Mouse (Mus musculus) embryonic facial prominence, embryonic 10.5 days (tissue): ENCODE measurements around the gene Msl2. TPM values are rescaled to one million over a fixed set of nuclear protein-coding genes. Genes with fewer than 3 reads are reported as not detected.

Source experiments
- DNase-seq: peaks from one replicate; pipeline ENCODE4 v3.0.0-alpha.2; 2017; ENCODE audit warnings: low spot score
- H3K27ac ChIP-seq: fragments of 300-500 bp; sonication (generic); replicated peaks from 2 replicates; pipeline ENCODE4 v1.5.1; 2016; ENCODE audit warnings: mild to moderate bottlenecking
- H3K27me3 ChIP-seq: fragments of 300-500 bp; sonication (generic); replicated peaks from 2 replicates; pipeline ENCODE4 v1.6.1; 2016; ENCODE audit warnings: low read depth, mild to moderate bottlenecking; ENCODE audit not compliant: poor library complexity, severe bottlenecking
- H3K36me3 ChIP-seq: fragments of 300-500 bp; sonication (generic); replicated peaks from 2 replicates; pipeline ENCODE4 v1.6.1; 2016; ENCODE audit warnings: mild to moderate bottlenecking, moderate library complexity
- H3K4me1 ChIP-seq: fragments of 300-500 bp; sonication (generic); 2 replicates; pipeline ENCODE4 v1.6.1; 2016
- H3K4me3 ChIP-seq: fragments of 300-500 bp; sonication (generic); 2 replicates; pipeline ENCODE4 v1.5.1; 2016; ENCODE audit warnings: mild to moderate bottlenecking, moderate library complexity
- H3K9me3 ChIP-seq: fragments of 300-500 bp; sonication (generic); 2 replicates; pipeline ENCODE4 v1.6.1; 2016; ENCODE audit warnings: mild to moderate bottlenecking
- WGBS: fragments of 180-500 bp; shearing (Covaris S2); methylation state at CpG from one replicate; pipeline ENCODE4 v1.1.7; 2016; 5-methylcytosine and 5-hydroxymethylcytosine counted together
- polyA plus RNA-seq: library from polyadenylated mRNA; unstranded; fragments of >200 nt; fragmentation: Nextera tagmentation; extraction: Ambion mirVana; gene quantifications from 2 replicates; pipeline ENCODE4 v1.2.1, GENCODE M21; 2016

Gene Msl2
- polyA plus RNA-seq, 1 experiment from 2014 or later: 5.0 TPM

DNA sequence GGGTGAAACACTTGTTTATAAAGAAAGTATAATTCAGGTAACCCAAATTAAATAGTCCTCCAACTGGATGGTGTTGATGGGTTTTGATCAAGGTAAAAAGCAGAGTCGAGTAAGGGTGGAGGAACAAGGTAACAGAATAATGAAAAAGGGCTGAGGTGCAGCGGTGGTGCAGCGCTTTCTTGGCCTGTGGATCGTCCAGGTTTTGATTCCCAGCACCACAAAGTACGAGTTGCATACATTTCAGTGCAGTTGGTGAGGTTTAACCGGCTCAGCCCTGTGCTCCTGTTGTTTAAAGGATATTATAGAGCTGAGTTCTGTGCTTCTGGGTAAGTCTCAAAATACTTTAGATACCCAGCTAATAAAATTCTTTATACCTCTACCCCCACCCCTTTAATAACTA is 31.8 kb downstream of the Msl2 start:
- Histone ChIP-seq H3K27ac (no peak overlapping the region), H3K9me3 (no peaks in the 10 kb centered on the region), H3K4me1 (no peaks in the 10 kb centered on the region), H3K27me3 (no peaks in the 10 kb centered on the region), H3K36me3 (peaks cover 42% of the 10 kb centered on the region), H3K4me3 (no peak overlapping the region)
- DNase-seq: no peak
- WGBS: 94% methylated on average over 6 of the region's 6 CpGs

- Histone ChIP-seq H3K4me1 (no peaks in the 10 kb centered on the region), H3K27ac (no peak overlapping the region), H3K36me3 (peaks cover 31% of the 10 kb centered on the region), H3K9me3 (no peaks in the 10 kb centered on the region), H3K4me3 (no peak overlapping the region), H3K27me3 (no peaks in the 10 kb centered on the region)
- 79% methylated on average over 3 of the region's 3 CpGs for WGBS
- DNase-seq: no peak
Observed at GRCm38 (mm10) chr9:101107386-101107785, 33.5 kb downstream of the Msl2 start.

DNA sequence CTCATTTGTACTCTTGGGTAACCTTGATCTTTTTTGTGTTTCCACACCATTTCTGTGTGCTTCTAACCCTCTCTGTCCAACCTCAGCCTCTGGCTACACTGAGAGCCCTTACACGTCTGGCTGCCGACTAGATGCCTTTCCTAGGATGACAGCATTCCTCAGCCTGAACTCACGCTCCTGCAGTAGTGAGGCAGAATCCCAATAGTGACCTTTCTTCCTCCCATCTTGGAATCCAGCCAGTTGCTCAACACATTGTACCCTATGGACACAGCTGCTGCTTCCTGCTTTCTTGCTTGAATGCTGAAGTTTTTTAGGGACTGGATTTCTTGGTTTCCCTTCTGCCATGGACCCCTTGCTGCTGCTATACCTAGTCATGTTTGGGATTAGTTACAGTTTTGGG is 36.1 kb downstream of the Msl2 start:
- 69% methylated on average over 3 of the region's 3 CpGs for WGBS
- H3K9me3 ChIP-seq: no peaks in the 10 kb centered on the region
- H3K27ac ChIP-seq: no peak overlapping the region
- H3K4me3 ChIP-seq: no peak overlapping the region
- H3K27me3 ChIP-seq: no peaks in the 10 kb centered on the region
- peaks cover 28% of the 10 kb centered on the region for H3K36me3 ChIP-seq
- DNase-seq: no peak
- H3K4me1 ChIP-seq: no peaks in the 10 kb centered on the region

DNA sequence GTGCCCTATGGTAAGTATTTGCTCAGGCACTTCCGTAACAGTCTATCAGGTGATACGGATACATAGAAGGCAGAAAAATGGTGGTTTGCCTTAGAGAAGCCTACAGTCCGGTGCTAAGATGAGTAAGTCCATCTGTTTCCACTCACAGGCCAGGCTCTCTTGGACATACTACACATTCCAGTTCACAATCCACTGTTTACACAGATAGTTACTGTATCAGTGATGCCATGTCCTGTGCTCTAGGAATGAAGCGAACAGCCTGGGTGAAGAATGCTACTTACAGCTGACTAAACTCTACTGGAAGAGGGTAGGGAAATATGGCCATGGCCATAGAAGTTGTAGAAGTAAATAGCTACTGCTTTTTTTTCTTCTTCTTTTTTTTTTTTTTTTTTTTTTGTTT is 39.4 kb downstream of the Msl2 start:
- H3K36me3 ChIP-seq: peaks cover 17% of the 10 kb centered on the region
- H3K4me1 ChIP-seq: no peaks in the 10 kb centered on the region
- 82% methylated on average over 4 of the region's 4 CpGs for WGBS
- DNase-seq: no peak
- H3K27me3 ChIP-seq: no peaks in the 10 kb centered on the region
- no peak overlapping the region for H3K27ac ChIP-seq
- H3K9me3 ChIP-seq: no peaks in the 10 kb centered on the region
- H3K4me3 ChIP-seq: no peak overlapping the region

- no peak for DNase-seq
- WGBS: 87% methylated on average over 8 of the region's 8 CpGs
- H3K27ac ChIP-seq: no peak overlapping the region
- H3K36me3 ChIP-seq: peaks cover 17% of the 10 kb centered on the region
- H3K27me3 ChIP-seq: no peaks in the 10 kb centered on the region
- H3K9me3 ChIP-seq: no peaks in the 10 kb centered on the region
- no peak overlapping the region for H3K4me3 ChIP-seq
- no peaks in the 10 kb centered on the region for H3K4me1 ChIP-seq
Observed at GRCm38 (mm10) chr9:101114182-101114884, 40.4 kb downstream of the Msl2 start.

GRCm38 (mm10) chr9:101143635-101144034 is 69.7 kb downstream of the Msl2 start:
- H3K27ac ChIP-seq: no peak overlapping the region
- H3K4me3 ChIP-seq: no peak overlapping the region
- WGBS: 89% methylated on average over 4 of the region's 4 CpGs
- 0 out of 2 replicates have a peak, but pooled peaks cover 3% of the 10 kb centered on the region for H3K9me3 ChIP-seq
- H3K36me3 ChIP-seq: peaks cover 50% of the 10 kb centered on the region
- H3K4me1 ChIP-seq: no peaks in the 10 kb centered on the region
- H3K27me3 ChIP-seq: no peaks in the 10 kb centered on the region
- DNase-seq: no peak

GRCm38 (mm10) chr9:101152872-101153271 is 79.0 kb downstream of the Msl2 start:
- DNase-seq: no peak
- 84% methylated on average over 5 of the region's 5 CpGs for WGBS

More at GRCm38 (mm10) chr9:101152872-101153271, 79.0 kb downstream of the Msl2 start:
- H3K4me3 ChIP-seq: no peak overlapping the region
- H3K9me3 ChIP-seq: no peaks in the 10 kb centered on the region
- H3K4me1 ChIP-seq: no peaks in the 10 kb centered on the region
- H3K27ac ChIP-seq: no peak overlapping the region
- H3K27me3 ChIP-seq: no peaks in the 10 kb centered on the region
- peaks cover 17% of the 10 kb centered on the region for H3K36me3 ChIP-seq

Other genes starting within 250 kb of the Msl2 start
- gene Pccb, start 39.2 kb upstream of the Msl2 start, polyA plus RNA-seq: 13.2 and 14.4 TPM in 2 replicates
- gene Ppp2r3a, start 177.7 kb downstream of the Msl2 start, polyA plus RNA-seq: 10.6 and 10.9 TPM in 2 replicates